Mouse (Mus musculus): ENCODE measurements at regions not wholly inside any gene's neighbourhood (a gene's known extent, or its start where the extent isn't known, plus 50 kb on each side); places are given as distances from the start of the nearest gene placed in this dataset.

- peak; percentile 57 to 81 for DNase-seq (ENCODE audit: low spot score in 2 of 2)
Measured at GRCm38 (mm10) chr8:35300881-35301521, 464.6 kb upstream of the Gm19410 start.

- DNase-seq (ENCODE audit: low spot score in 2 of 2), result no peak
Measured at GRCm38 (mm10) chr8:35302856-35303255, 462.7 kb upstream of the Gm19410 start.

GRCm38 (mm10) chr8:35321270-35321865 lies 444.2 kb upstream of the Gm19410 start:
- DNase-seq (ENCODE audit: low spot score in 2 of 2), result no peak

- no peak for DNase-seq (ENCODE audit: low spot score in 2 of 2)
Measured at GRCm38 (mm10) chr8:35323180-35323975, 442.2 kb upstream of the Gm19410 start.

All from layer of hippocampus, postnatal 14 days (tissue).